In the genomic region with DNA sequence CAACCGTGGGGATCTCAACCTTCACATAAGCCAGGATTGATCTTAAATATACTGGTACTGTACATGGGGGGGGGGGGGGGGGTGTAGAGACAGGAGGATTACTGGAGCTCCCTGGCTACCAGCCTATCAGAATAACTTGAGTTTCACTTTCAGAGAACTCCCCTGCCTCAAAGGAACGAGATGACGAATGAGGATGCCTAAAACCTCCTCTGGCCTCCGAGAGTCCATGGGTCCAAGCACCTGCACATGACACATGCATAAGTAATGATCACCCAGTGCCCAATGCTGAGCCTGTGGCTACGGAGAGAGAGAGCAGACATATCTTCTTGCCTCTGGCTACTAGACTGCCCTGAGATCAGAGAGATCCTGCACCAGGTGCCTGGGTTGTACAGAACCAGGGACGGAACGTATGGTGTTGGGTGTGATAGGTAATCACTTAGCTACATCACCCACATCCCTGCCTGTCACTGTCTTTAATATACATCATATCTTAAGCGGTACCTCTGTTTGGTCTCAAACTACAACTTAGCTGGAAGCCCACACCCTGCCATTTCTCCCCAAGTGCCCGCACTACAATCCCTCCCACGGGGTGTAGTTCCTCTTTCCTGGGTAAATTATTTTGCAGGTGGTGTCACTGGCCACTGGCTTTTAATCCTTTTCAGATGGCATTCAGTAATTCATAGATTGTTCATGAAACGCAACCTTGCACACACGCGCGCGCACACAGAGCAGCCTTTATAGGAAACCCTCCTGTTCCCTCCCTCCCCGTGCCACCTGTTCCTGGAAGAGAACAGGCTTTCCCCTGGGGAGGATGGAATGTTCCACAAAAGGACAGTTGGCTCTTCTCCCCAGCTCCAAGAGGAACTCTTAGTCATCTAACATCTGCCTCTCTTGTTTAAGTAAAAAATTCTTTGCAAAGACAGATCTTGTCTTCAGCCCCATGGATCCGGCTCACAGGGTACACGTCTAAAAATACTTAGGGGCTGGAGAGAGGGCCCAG, we compare ENCODE assay signal across 17 mouse cellular contexts. TPM values are rescaled to one million over a fixed set of nuclear protein-coding genes. Genes with fewer than 3 reads are reported as not detected.
DNase-seq lines count a peak whose midpoint lies in the region; ATAC-seq and TF ChIP-seq lines count a peak whose summit lies in the region.
"Had no signal": no experiment of that assay in that cellular context is flagged by ENCODE, and none has a peak within 500 bp of the region (broad histone marks: within the 10 kb centered on the region; RNA-seq: fewer than 3 reads in every experiment).

No protein-coding gene starts in this region.

- peak overlapping the region; percentile 5; the same call in 1 of the 2 replicates for H3K9ac ChIP-seq in CH12.LX (ENCODE audit: insufficient read depth, low read depth)
- no peak overlapping the region for H3K9ac ChIP-seq in forebrain, embryonic 12.5 days
- no peak overlapping the region for H3K9ac ChIP-seq in liver, embryonic 12.5 days
- H3K9ac ChIP-seq: liver, embryonic 13.5 days; stomach, embryonic 15.5 days had no signal

- H3K4me3 ChIP-seq in layer of hippocampus, adult 2 months = no peak overlapping the region
- H3K4me3 ChIP-seq in CH12.LX (replicated peaks in 1 of 3; ENCODE audit: low read depth in 2 of 3, low read length in 2 of 3, poor library complexity in 1 of 3) = no peak overlapping the region
- no peak overlapping the region for H3K4me3 ChIP-seq in forebrain, embryonic 12.5 days (replicated peaks)
- no peak overlapping the region for H3K4me3 ChIP-seq in liver, embryonic 12.5 days
- H3K4me3 ChIP-seq: liver, embryonic 13.5 days; stomach, embryonic 15.5 days had no signal

- no peak for TF ChIP-seq CTCF in layer of hippocampus, adult 2 months (conservative IDR thresholded peaks at IDR 0.05)
- no peak for TF ChIP-seq CTCF in CH12.LX (conservative IDR thresholded peaks at IDR 0.05 in 1 of 2, IDR thresholded peaks at IDR 0.05 in 1 of 2; ENCODE audit: low read depth in 2 of 2, low read length in 2 of 2)

- H3K27me3 ChIP-seq in CH12.LX (replicated peaks) = no peaks in the 10 kb centered on the region
- no peaks in the 10 kb centered on the region for H3K27me3 ChIP-seq in forebrain, embryonic 12.5 days
- H3K27me3 ChIP-seq in liver, embryonic 12.5 days (replicated peaks) = 0 out of 2 replicates have a peak, but pooled peaks cover 4% of the 10 kb centered on the region
- H3K27me3 ChIP-seq: stomach, embryonic 15.5 days had no signal

- peak; percentile 65 for TF ChIP-seq EP300 in CH12.LX (IDR thresholded peaks at IDR 0.05; ENCODE audit: low read length)

- no peak for TF ChIP-seq RAD21 in CH12.LX (IDR thresholded peaks at IDR 0.05; ENCODE audit: low read depth, low read length)

- dilution Hi-C loops in CH12.LX (cut with MboI; ENCODE audit: extremely low pct_ligation_motif_present, extremely low pct_unique_long_range_greater_than_20kb, low sequenced_read_pairs) = no loop called here

- ATAC-seq in forebrain, embryonic 12.5 days (ENCODE audit: low FRiP score) = no peak
- no peak for ATAC-seq in liver, embryonic 12.5 days
- ATAC-seq: forebrain, embryonic 16.5 days; lung, postnatal 0 days had no signal

- no peaks in the 10 kb centered on the region for H3K9me3 ChIP-seq in CH12.LX (replicated peaks; ENCODE audit: low read length)
- no peaks in the 10 kb centered on the region for H3K9me3 ChIP-seq in forebrain, embryonic 12.5 days
- H3K9me3 ChIP-seq in liver, embryonic 12.5 days (replicated peaks) = no peaks in the 10 kb centered on the region
- H3K9me3 ChIP-seq: G1E; liver, embryonic 13.5 days; stomach, embryonic 15.5 days had no signal

- 94% methylated on average over 18 of the region's 18 CpGs for WGBS in forebrain, embryonic 12.5 days
- 74% methylated on average over 18 of the region's 18 CpGs for WGBS in liver, embryonic 12.5 days (ENCODE audit: insufficient replicate concordance)

- in situ Hi-C loops in CH12.LX (cut with MboI; ENCODE audit: low pct_ligation_motif_present, low pct_unique_long_range_greater_than_20kb, low sequenced_read_pairs) = no loop called here

- H3K4me2 ChIP-seq in CH12.LX (ENCODE audit: insufficient read depth, low read depth, poor library complexity, severe bottlenecking) = peak overlapping the region; percentile 24; the same call in 1 of the 2 replicates
- no peak overlapping the region for H3K4me2 ChIP-seq in forebrain, embryonic 12.5 days
- no peak overlapping the region for H3K4me2 ChIP-seq in liver, embryonic 12.5 days
- H3K4me2 ChIP-seq: liver, embryonic 13.5 days; stomach, embryonic 15.5 days had no signal

- peak overlapping the region; percentile 59; the same call in 1 of the 2 replicates for H3K27ac ChIP-seq in layer of hippocampus, adult 2 months
- H3K27ac ChIP-seq in CH12.LX (ENCODE audit: insufficient read depth, low read depth) = no peak overlapping the region
- no peak overlapping the region for H3K27ac ChIP-seq in forebrain, embryonic 12.5 days
- H3K27ac ChIP-seq in liver, embryonic 12.5 days = no peak overlapping the region
- H3K27ac ChIP-seq: liver, embryonic 13.5 days; stomach, embryonic 15.5 days had no signal

- no peak for TF ChIP-seq POLR2A in CH12.LX (IDR thresholded peaks at IDR 0.05; ENCODE audit: low read depth, low read length)

- H3K36me3 ChIP-seq in CH12.LX (replicated peaks in 1 of 2; ENCODE audit: control insufficient read depth in 1 of 2, insufficient read depth in 1 of 2, low read length in 1 of 2) = peaks cover 0 to 15% of the 10 kb centered on the region in 2 experiments
- H3K36me3 ChIP-seq in forebrain, embryonic 12.5 days (replicated peaks) = no peaks in the 10 kb centered on the region
- H3K36me3 ChIP-seq in liver, embryonic 12.5 days = no peaks in the 10 kb centered on the region
- H3K36me3 ChIP-seq: liver, embryonic 13.5 days; stomach, embryonic 15.5 days had no signal

- H3K79me2 ChIP-seq in CH12.LX (replicated peaks; ENCODE audit: control insufficient read depth, extremely low read depth, insufficient read depth, poor library complexity, severe bottlenecking) = 0 out of 2 replicates have a peak, but pooled peaks cover 2% of the 10 kb centered on the region

- DNase-seq in cerebellum, adult 11-12 months = peak; percentile 62
- DNase-seq in cerebellum, adult 9-10 months = no peak
- DNase-seq in layer of hippocampus, adult 2 months (ENCODE audit: low spot score in 2 of 2) = peak; percentile 76 to 82
- no peak for DNase-seq in layer of hippocampus, postnatal 10 days (ENCODE audit: low spot score in 2 of 2)
- DNase-seq in CH12.LX (ENCODE audit: extremely low read depth) = peak; percentile 30
- DNase-seq in layer of hippocampus, adult 8-10 months (ENCODE audit: low spot score in 2 of 2) = peak; percentile 58 to 61
- DNase-seq: liver, embryonic 13.5 days had no signal

- peaks cover 13 to 52% of the 10 kb centered on the region in 2 experiments for H3K4me1 ChIP-seq in CH12.LX (ENCODE audit: control insufficient read depth in 1 of 2, insufficient read depth in 2 of 2)
- H3K4me1 ChIP-seq in forebrain, embryonic 12.5 days = peaks cover 19% of the 10 kb centered on the region
- H3K4me1 ChIP-seq in liver, embryonic 12.5 days = peaks cover 8% of the 10 kb centered on the region; the same call in 1 of the 2 replicates

TF ChIP-seq in CH12.LX, 34 proteins besides CTCF, POLR2A, EP300 and RAD21 (continues in another document):
- TF ChIP-seq NRF1 (IDR thresholded peaks at IDR 0.05; ENCODE audit: low read depth, low read length) (no peak), ZMIZ1 (IDR thresholded peaks at IDR 0.05; ENCODE audit: low read depth, low read length) (no peak), HCFC1 (IDR thresholded peaks at IDR 0.05; ENCODE audit: low read depth, low read length) (peak; percentile 47; the same call in 1 of the 2 replicates), MYC (IDR thresholded peaks at IDR 0.05; ENCODE audit: low read depth, low read length) (peak; percentile 77), JUND (conservative IDR thresholded peaks at IDR 0.05; ENCODE audit: low read depth, low read length) (0 out of 2 replicates have a peak, but pooled peaks have one; percentile 27), RCOR1 (conservative IDR thresholded peaks at IDR 0.05; ENCODE audit: low read depth, low read length) (0 out of 2 replicates have a peak, but pooled peaks have one; percentile 80), MEF2A (IDR thresholded peaks at IDR 0.05; ENCODE audit: borderline replicate concordance, low read depth, low read length) (peak; percentile 55; the same call in 1 of the 2 replicates), CHD2 (IDR thresholded peaks at IDR 0.05; ENCODE audit: low read length) (peak; percentile 27; the same call in 1 of the 2 replicates), TCF12 (IDR thresholded peaks at IDR 0.05; ENCODE audit: low read depth, low read length) (peak; percentile 70), PAX5 (IDR thresholded peaks at IDR 0.05; ENCODE audit: low read length) (no peak), E2F4 (IDR thresholded peaks at IDR 0.05; ENCODE audit: insufficient replicate concordance, low read depth, low read length) (no peak)

RNA-seq across cellular contexts. Expression of gene Kdm2b, which starts 7.9 kb away (rescaled TPM):
- total RNA-seq in layer of hippocampus, adult 2 months (2021) = 10 to 100 TPM; 35.0 to 36.7 TPM
- total RNA-seq in layer of hippocampus, postnatal 10 days (2021) = 10 to 100 TPM; 58.6 to 59.2 TPM
- 80.1 and 87.1 TPM in 2 replicates for total RNA-seq in CH12.LX (2012; rRNA removed)
- 69.3 and 76.7 TPM in 2 replicates for total RNA-seq in CH12.LX (2014; rRNA removed)
- polyA plus RNA-seq in CH12.LX (2012; ENCODE audit: insufficient read length, low read depth) = 120 and 138 TPM in 2 replicates
- 10 to 100 TPM; 29.1 to 40.3 (median 34.6) TPM for total RNA-seq in layer of hippocampus, adult 8-10 months (2022)
- 108 and 118 TPM in 2 replicates for polyA plus RNA-seq in forebrain, embryonic 12.5 days (2016; fragmentation: Nextera tagmentation; extraction: Ambion mirVana)
- 28.9 and 30.6 TPM in 2 replicates for polyA plus RNA-seq in liver, embryonic 12.5 days (2016; fragmentation: Nextera tagmentation; extraction: Ambion mirVana)

RNA-seq across cellular contexts. Expression of gene Orai1, which starts 17.4 kb away (rescaled TPM):
- 10 to 100 TPM; 11.0 to 13.5 TPM for total RNA-seq in layer of hippocampus, adult 2 months (2021)
- 10 to 100 TPM; 16.1 to 19.2 TPM for total RNA-seq in layer of hippocampus, postnatal 10 days (2021)
- total RNA-seq in CH12.LX (2012; rRNA removed) = 17.8 and 18.6 TPM in 2 replicates
- 14.6 and 17.4 TPM in 2 replicates for total RNA-seq in CH12.LX (2014; rRNA removed)
- 23.1 and 27.7 TPM in 2 replicates for polyA plus RNA-seq in CH12.LX (2012; ENCODE audit: insufficient read length, low read depth)
- total RNA-seq in layer of hippocampus, adult 8-10 months (2022) = 10 to 100 TPM in 3 of 4 experiments, 1 to 10 TPM in 1; 9.4 to 16.0 (median 14.1) TPM
- 10.4 and 11.4 TPM in 2 replicates for polyA plus RNA-seq in forebrain, embryonic 12.5 days (2016; fragmentation: Nextera tagmentation; extraction: Ambion mirVana)
- 11.6 and 11.9 TPM in 2 replicates for polyA plus RNA-seq in liver, embryonic 12.5 days (2016; fragmentation: Nextera tagmentation; extraction: Ambion mirVana)

RNA-seq across cellular contexts. Expression of gene Morn3, which starts 49.3 kb away (rescaled TPM):
- total RNA-seq in layer of hippocampus, adult 2 months (2021) = not detected
- under 1 TPM; 0.51 to 0.85 TPM for total RNA-seq in layer of hippocampus, postnatal 10 days (2021)
- total RNA-seq in CH12.LX (2012; rRNA removed) = not detected in 2 replicates
- total RNA-seq in CH12.LX (2014; rRNA removed) = not detected in 2 replicates
- polyA plus RNA-seq in CH12.LX (2012; ENCODE audit: insufficient read length, low read depth) = not detected in 2 replicates
- total RNA-seq in layer of hippocampus, adult 8-10 months (2022) = not detected
- 0.50 TPM in 1 of 2 replicates, not detected in the other for polyA plus RNA-seq in forebrain, embryonic 12.5 days (2016; fragmentation: Nextera tagmentation; extraction: Ambion mirVana)
- polyA plus RNA-seq in liver, embryonic 12.5 days (2016; fragmentation: Nextera tagmentation; extraction: Ambion mirVana) = not detected in 2 replicates
- total RNA-seq: G1E; gastrocnemius, postnatal 4 days; left cerebral cortex, adult 8-10 months; megakaryocyte-erythroid progenitor cell, adult 5-6 weeks had no signal
- polyA plus RNA-seq: forebrain, embryonic 16.5 days; G1E; heart, embryonic 14.5 days; liver, embryonic 13.5 days had no signal

Comparison
In these comparisons a context has a peak if more than half of its experiments do, and no peak if none do; other contexts are left out.
1. DNase-seq: peak in cerebellum, adult 11-12 months (single experiment), layer of hippocampus, adult 2 months (2 of 2), CH12.LX (single experiment) and layer of hippocampus, adult 8-10 months (2 of 2); none in cerebellum, adult 9-10 months (single experiment) and layer of hippocampus, postnatal 10 days (0 of 2).